Mouse (Mus musculus): ENCODE data around the gene Cct7. TPM values are rescaled to one million over a fixed set of nuclear protein-coding genes. Genes with fewer than 3 reads are reported as not detected.

Cct7 gene
- 87.1 and 97.5 TPM in 2 replicates for polyA plus RNA-seq (2011; ENCODE audit: insufficient read depth, insufficient read length, low replicate concordance, missing spikeins)

- 1% methylated on average over 94 of the region's 96 CpGs for WGBS
- H3K27ac ChIP-seq (ENCODE audit: control insufficient read depth, insufficient read depth, low read depth, low read length, poor library complexity), result peak within 1 kb of the TSS; percentile 90
- peak; percentile 33; the same call in 1 of the 2 replicates for TF ChIP-seq CTCF (IDR thresholded peaks at IDR 0.05; ENCODE audit: control insufficient read depth, insufficient read depth, low read length)
- TF ChIP-seq POLR2A (IDR thresholded peaks at IDR 0.05; ENCODE audit: borderline replicate concordance, control insufficient read depth, low read depth, low read length), result peak; percentile 71; the same call in 1 of the 2 replicates
- peak within 1 kb of the TSS; percentile 90 for H3K4me3 ChIP-seq (replicated peaks; ENCODE audit: control insufficient read depth, low read depth, low read length)
- no peaks in the 10 kb centered on the region; the same call in 1 of the 2 replicates for H3K4me1 ChIP-seq (ENCODE audit: control insufficient read depth, insufficient read depth, low read length)
Measured at GRCm38 (mm10) chr6:85450697-85451663, at the start of gene Cct7. Gene Cct7, plus strand, starts transcription at chr6:85451514.

GRCm38 (mm10) chr6:85402613-85403012 lies 48.7 kb upstream of the Cct7 start:
- Histone ChIP-seq H3K27ac (ENCODE audit: control insufficient read depth, insufficient read depth, low read depth, low read length, poor library complexity) (no peak overlapping the region), H3K4me1 (ENCODE audit: control insufficient read depth, insufficient read depth, low read length) (no peaks in the 10 kb centered on the region), H3K4me3 (replicated peaks; ENCODE audit: control insufficient read depth, low read depth, low read length) (no peak overlapping the region)
- 20% methylated on average over 2 of the region's 2 CpGs for WGBS
- TF ChIP-seq CTCF (IDR thresholded peaks at IDR 0.05; ENCODE audit: control insufficient read depth, insufficient read depth, low read length) (no peak), POLR2A (IDR thresholded peaks at IDR 0.05; ENCODE audit: borderline replicate concordance, control insufficient read depth, low read depth, low read length) (no peak)

GRCm38 (mm10) chr6:85403039-85403438 lies 48.3 kb upstream of the Cct7 start:
- Histone ChIP-seq H3K4me3 (replicated peaks; ENCODE audit: control insufficient read depth, low read depth, low read length) (no peak overlapping the region), H3K4me1 (ENCODE audit: control insufficient read depth, insufficient read depth, low read length) (no peaks in the 10 kb centered on the region), H3K27ac (ENCODE audit: control insufficient read depth, insufficient read depth, low read depth, low read length, poor library complexity) (no peak overlapping the region)
- WGBS, result 75% methylated on average over 10 of the region's 10 CpGs
- TF ChIP-seq CTCF (IDR thresholded peaks at IDR 0.05; ENCODE audit: control insufficient read depth, insufficient read depth, low read length), result no peak
- no peak for TF ChIP-seq POLR2A (IDR thresholded peaks at IDR 0.05; ENCODE audit: borderline replicate concordance, control insufficient read depth, low read depth, low read length)

GRCm38 (mm10) chr6:85409003-85409402 lies 42.3 kb upstream of the Cct7 start:
- TF ChIP-seq CTCF (IDR thresholded peaks at IDR 0.05; ENCODE audit: control insufficient read depth, insufficient read depth, low read length) (no peak), POLR2A (IDR thresholded peaks at IDR 0.05; ENCODE audit: borderline replicate concordance, control insufficient read depth, low read depth, low read length) (no peak)
- Histone ChIP-seq H3K27ac (ENCODE audit: control insufficient read depth, insufficient read depth, low read depth, low read length, poor library complexity) (no peak overlapping the region), H3K4me1 (ENCODE audit: control insufficient read depth, insufficient read depth, low read length) (no peaks in the 10 kb centered on the region), H3K4me3 (replicated peaks; ENCODE audit: control insufficient read depth, low read depth, low read length) (no peak overlapping the region)
- WGBS, result 6% methylated on average over 31 of the region's 31 CpGs

- no peak overlapping the region for H3K4me3 ChIP-seq (replicated peaks; ENCODE audit: control insufficient read depth, low read depth, low read length)
- TF ChIP-seq POLR2A (IDR thresholded peaks at IDR 0.05; ENCODE audit: borderline replicate concordance, control insufficient read depth, low read depth, low read length), result no peak
- TF ChIP-seq CTCF (IDR thresholded peaks at IDR 0.05; ENCODE audit: control insufficient read depth, insufficient read depth, low read length), result peak; percentile 50; the same call in 1 of the 2 replicates
- no peak overlapping the region for H3K27ac ChIP-seq (ENCODE audit: control insufficient read depth, insufficient read depth, low read depth, low read length, poor library complexity)
- no peaks in the 10 kb centered on the region for H3K4me1 ChIP-seq (ENCODE audit: control insufficient read depth, insufficient read depth, low read length)
- 15% methylated on average over 13 of the region's 13 CpGs for WGBS
Measured at GRCm38 (mm10) chr6:85410771-85411273, 40.5 kb upstream of the Cct7 start.

GRCm38 (mm10) chr6:85415829-85416228 lies 35.5 kb upstream of the Cct7 start:
- 55% methylated on average over 3 of the region's 3 CpGs for WGBS
- TF ChIP-seq POLR2A (IDR thresholded peaks at IDR 0.05; ENCODE audit: borderline replicate concordance, control insufficient read depth, low read depth, low read length) (no peak), CTCF (IDR thresholded peaks at IDR 0.05; ENCODE audit: control insufficient read depth, insufficient read depth, low read length) (no peak)
- H3K4me3 ChIP-seq (replicated peaks; ENCODE audit: control insufficient read depth, low read depth, low read length), result no peak overlapping the region
- no peak overlapping the region for H3K27ac ChIP-seq (ENCODE audit: control insufficient read depth, insufficient read depth, low read depth, low read length, poor library complexity)
- no peaks in the 10 kb centered on the region for H3K4me1 ChIP-seq (ENCODE audit: control insufficient read depth, insufficient read depth, low read length)

- Histone ChIP-seq H3K4me3 (replicated peaks; ENCODE audit: control insufficient read depth, low read depth, low read length) (no peak overlapping the region), H3K27ac (ENCODE audit: control insufficient read depth, insufficient read depth, low read depth, low read length, poor library complexity) (no peak overlapping the region), H3K4me1 (ENCODE audit: control insufficient read depth, insufficient read depth, low read length) (no peaks in the 10 kb centered on the region)
- WGBS, result 71% methylated on average over 2 of the region's 2 CpGs
- TF ChIP-seq POLR2A (IDR thresholded peaks at IDR 0.05; ENCODE audit: borderline replicate concordance, control insufficient read depth, low read depth, low read length), result no peak
- TF ChIP-seq CTCF (IDR thresholded peaks at IDR 0.05; ENCODE audit: control insufficient read depth, insufficient read depth, low read length), result no peak
Measured at GRCm38 (mm10) chr6:85419150-85419549, 32.2 kb upstream of the Cct7 start.

GRCm38 (mm10) chr6:85423836-85424379 lies 27.4 kb upstream of the Cct7 start, which contains the start of gene Noto:
Gene Noto, plus strand, starts transcription at chr6:85423886.
- Histone ChIP-seq H3K27ac (ENCODE audit: control insufficient read depth, insufficient read depth, low read depth, low read length, poor library complexity) (no peak within 1 kb of the TSS), H3K4me1 (ENCODE audit: control insufficient read depth, insufficient read depth, low read length) (no peaks in the 10 kb centered on the region)
- 46% methylated on average over 28 of the region's 28 CpGs for WGBS

More at GRCm38 (mm10) chr6:85423836-85424379, 27.4 kb upstream of the Cct7 start, which contains the start of gene Noto:
- TF ChIP-seq CTCF (IDR thresholded peaks at IDR 0.05; ENCODE audit: control insufficient read depth, insufficient read depth, low read length), result no peak
- no peak for TF ChIP-seq POLR2A (IDR thresholded peaks at IDR 0.05; ENCODE audit: borderline replicate concordance, control insufficient read depth, low read depth, low read length)
- H3K4me3 ChIP-seq (replicated peaks; ENCODE audit: control insufficient read depth, low read depth, low read length), result no peak within 1 kb of the TSS
